Mouse (Mus musculus): ENCODE data around the gene Etd. TPM values are rescaled to one million over a fixed set of nuclear protein-coding genes. Genes with fewer than 3 reads are reported as not detected.
"Not testable (repeated sequence)": the region's sequence is repeated elsewhere in the genome, so short reads cannot be mapped to it uniquely, and the experiment has no call there.

The Etd gene
- polyA plus RNA-seq (2015; fragmentation: Nextera tagmentation; extraction: Ambion mirVana), result not detected in 2 replicates

GRCm38 (mm10) chrX:53434618-53435017, at the start of gene Etd:
TSS of gene Etd (plus strand) at chrX:53434918.
- H3K9me3 ChIP-seq (ENCODE audit: low read length), result no peaks in the 10 kb centered on the region
- no peak within 1 kb of the TSS for H3K9ac ChIP-seq (replicated peaks)
- no peaks in the 10 kb centered on the region for H3K27me3 ChIP-seq (ENCODE audit: insufficient read depth, low read length)
- 71% methylated on average over 3 of the region's 3 CpGs for WGBS (ENCODE audit: insufficient replicate concordance)
- H3K4me3 ChIP-seq (ENCODE audit: low read depth, low read length), result no peak within 1 kb of the TSS
- no peak within 1 kb of the TSS for H3K27ac ChIP-seq (ENCODE audit: low read depth)
- TF ChIP-seq CTCF (IDR thresholded peaks at IDR 0.05; ENCODE audit: low read depth) (no peak), EP300 (IDR thresholded peaks at IDR 0.05; ENCODE audit: low read depth) (no peak)
- no peak within 1 kb of the TSS for H3K4me2 ChIP-seq (ENCODE audit: low read depth, low read length)
- H3K36me3 ChIP-seq (replicated peaks; ENCODE audit: insufficient read depth, low read length), result no peaks in the 10 kb centered on the region
- no peaks in the 10 kb centered on the region for H3K4me1 ChIP-seq (ENCODE audit: insufficient read depth)
- ATAC-seq (no peak), DNase-seq (no peak)

GRCm38 (mm10) chrX:53386362-53386761, 48.4 kb upstream of the Etd start:
- no peak overlapping the region for H3K27ac ChIP-seq (ENCODE audit: low read depth)
- H3K36me3 ChIP-seq (replicated peaks; ENCODE audit: insufficient read depth, low read length), result no peaks in the 10 kb centered on the region
- DNase-seq (no peak), ATAC-seq (no peak)
- no peak overlapping the region for H3K4me2 ChIP-seq (ENCODE audit: low read depth, low read length)
- WGBS (ENCODE audit: insufficient replicate concordance), result 52% methylated on average over 3 of the region's 3 CpGs
- no peak overlapping the region for H3K9ac ChIP-seq (replicated peaks)
- no peak overlapping the region for H3K4me3 ChIP-seq (ENCODE audit: low read depth, low read length)
- no peak for TF ChIP-seq EP300 (IDR thresholded peaks at IDR 0.05; ENCODE audit: low read depth)
- TF ChIP-seq CTCF (IDR thresholded peaks at IDR 0.05; ENCODE audit: low read depth), result no peak
- no peaks in the 10 kb centered on the region for H3K27me3 ChIP-seq (ENCODE audit: insufficient read depth, low read length)
- H3K9me3 ChIP-seq (ENCODE audit: low read length), result no peaks in the 10 kb centered on the region
- no peaks in the 10 kb centered on the region for H3K4me1 ChIP-seq (ENCODE audit: insufficient read depth)

- WGBS (ENCODE audit: insufficient replicate concordance), result 69% methylated on average over 1 of the region's 1 CpGs
- Histone ChIP-seq H3K4me2 (ENCODE audit: low read depth, low read length) (no peak overlapping the region), H3K36me3 (replicated peaks; ENCODE audit: insufficient read depth, low read length) (no peaks in the 10 kb centered on the region), H3K4me3 (ENCODE audit: low read depth, low read length) (no peak overlapping the region), H3K27me3 (ENCODE audit: insufficient read depth, low read length) (no peaks in the 10 kb centered on the region), H3K27ac (ENCODE audit: low read depth) (no peak overlapping the region), H3K9me3 (ENCODE audit: low read length) (no peaks in the 10 kb centered on the region), H3K9ac (replicated peaks) (no peak overlapping the region), H3K4me1 (ENCODE audit: insufficient read depth) (no peaks in the 10 kb centered on the region)
- TF ChIP-seq CTCF (IDR thresholded peaks at IDR 0.05; ENCODE audit: low read depth), result peak; percentile 50
- TF ChIP-seq EP300 (IDR thresholded peaks at IDR 0.05; ENCODE audit: low read depth), result no peak
- no peak for DNase-seq
- no peak for ATAC-seq
These were observed 1.8 kb upstream of the Etd start for GRCm38 (mm10) chrX:53432888-53433287.

- no peak for ATAC-seq
- Histone ChIP-seq H3K27me3 (ENCODE audit: insufficient read depth, low read length) (no peaks in the 10 kb centered on the region), H3K36me3 (replicated peaks; ENCODE audit: insufficient read depth, low read length) (no peaks in the 10 kb centered on the region), H3K9me3 (ENCODE audit: low read length) (no peaks in the 10 kb centered on the region), H3K4me1 (ENCODE audit: insufficient read depth) (no peaks in the 10 kb centered on the region), H3K4me3 (ENCODE audit: low read depth, low read length) (no peak overlapping the region), H3K9ac (replicated peaks) (no peak overlapping the region), H3K27ac (ENCODE audit: low read depth) (no peak overlapping the region), H3K4me2 (ENCODE audit: low read depth, low read length) (no peak overlapping the region)
- TF ChIP-seq CTCF (IDR thresholded peaks at IDR 0.05; ENCODE audit: low read depth), result peak; percentile 39; the same call in 1 of the 2 replicates
- no peak for TF ChIP-seq EP300 (IDR thresholded peaks at IDR 0.05; ENCODE audit: low read depth)
- WGBS (ENCODE audit: insufficient replicate concordance), result 41% methylated on average over 3 of the region's 3 CpGs
- DNase-seq, result no peak
These were observed 24.9 kb downstream of the Etd start for GRCm38 (mm10) chrX:53459573-53459972.

GRCm38 (mm10) chrX:53464194-53464593, 29.5 kb downstream of the Etd start:
- ATAC-seq, result not testable (repeated sequence)

More at GRCm38 (mm10) chrX:53464194-53464593, 29.5 kb downstream of the Etd start:
- H3K4me3 ChIP-seq (ENCODE audit: low read depth, low read length); H3K9me3 ChIP-seq (ENCODE audit: low read length); H3K9ac ChIP-seq (replicated peaks); H3K4me2 ChIP-seq (ENCODE audit: low read depth, low read length); H3K27ac ChIP-seq (ENCODE audit: low read depth); H3K4me1 ChIP-seq (ENCODE audit: insufficient read depth); DNase-seq; H3K27me3 ChIP-seq (ENCODE audit: insufficient read depth, low read length); H3K36me3 ChIP-seq (replicated peaks; ENCODE audit: insufficient read depth, low read length): not testable (repeated sequence)

Other genes with a start within 250 kb of the Etd start
- 0.26 and 0.32 TPM in 2 replicates for gene Plac1, start 194.8 kb upstream of the Etd start, polyA plus RNA-seq (2015; fragmentation: Nextera tagmentation; extraction: Ambion mirVana)
- gene Fam122b, start 165.1 kb upstream of the Etd start, polyA plus RNA-seq (2015; fragmentation: Nextera tagmentation; extraction: Ambion mirVana), result 2.3 and 2.4 TPM in 2 replicates
- not detected in 2 replicates for gene Fam122c, start 161.5 kb upstream of the Etd start, polyA plus RNA-seq (2015; fragmentation: Nextera tagmentation; extraction: Ambion mirVana)
- gene Mospd1, start 64.4 kb upstream of the Etd start, polyA plus RNA-seq (2015; fragmentation: Nextera tagmentation; extraction: Ambion mirVana), result 19.8 and 21.5 TPM in 2 replicates
- gene Rtl8c, start 173.1 kb downstream of the Etd start, polyA plus RNA-seq (2015; fragmentation: Nextera tagmentation; extraction: Ambion mirVana), result 3.7 and 4.1 TPM in 2 replicates
- not detected in 2 replicates for gene Gm14597, start 174.1 kb downstream of the Etd start, polyA plus RNA-seq (2015; fragmentation: Nextera tagmentation; extraction: Ambion mirVana)
- 9.1 and 9.4 TPM in 2 replicates for gene Rtl8a, start 208.8 kb downstream of the Etd start, polyA plus RNA-seq (2015; fragmentation: Nextera tagmentation; extraction: Ambion mirVana)
- 9.3 and 10.2 TPM in 2 replicates for gene Rtl8b, start 235.5 kb downstream of the Etd start, polyA plus RNA-seq (2015; fragmentation: Nextera tagmentation; extraction: Ambion mirVana)